Mouse (Mus musculus): Measurements from ENCODE around the gene Cbx1. TPM values are rescaled to one million over a fixed set of nuclear protein-coding genes. Genes with fewer than 3 reads are reported as not detected.
"Not testable (repeated sequence)": the region's sequence is repeated elsewhere in the genome, so short reads cannot be mapped to it uniquely, and the experiment has no call there.

Cbx1 gene
- total RNA-seq, 2 experiments from 2014 or later, result 33.3 to 34.3 TPM

DNA sequence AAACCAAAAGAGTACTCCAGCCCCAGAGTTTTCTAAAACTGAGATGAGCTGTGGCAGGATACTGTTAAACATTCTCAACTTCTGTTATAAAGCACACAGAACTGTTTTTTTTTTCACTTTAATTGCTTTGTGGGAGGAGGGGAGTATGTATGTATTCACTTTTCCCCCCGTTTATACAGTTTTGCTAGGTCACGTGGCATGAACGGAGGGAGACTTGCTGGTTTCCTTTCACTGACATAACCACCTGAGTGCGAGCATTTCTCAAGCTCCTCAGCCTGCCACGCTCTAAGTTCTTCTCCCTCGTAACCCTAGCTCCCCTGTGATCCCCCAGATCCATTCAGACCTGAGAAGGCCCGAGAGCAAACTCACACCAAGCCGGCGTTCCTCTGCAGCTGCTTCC, 16.5 kb upstream of the Cbx1 start:
- intact Hi-C loops (cut with DNase I), result no loop called here
- no peak for DNase-seq

DNA sequence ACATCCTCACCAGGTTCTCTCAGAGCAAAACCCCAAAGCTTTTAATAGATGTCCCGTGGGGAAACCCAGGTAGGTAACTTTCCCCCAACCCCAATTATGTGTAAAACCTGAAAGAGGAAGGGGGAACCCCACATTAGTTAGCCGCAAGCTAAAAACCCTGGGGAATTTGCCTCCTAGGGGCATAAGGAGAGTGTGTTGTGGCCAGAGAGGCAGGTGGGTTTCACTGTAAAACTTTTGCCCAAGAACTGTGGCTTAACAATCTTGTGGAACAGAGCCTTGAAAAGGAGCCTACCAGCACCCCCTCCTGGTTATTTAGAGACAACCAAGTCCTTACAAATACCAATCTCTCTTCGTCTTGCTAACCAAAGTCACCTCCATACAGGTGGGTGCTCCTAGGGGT, 14.4 kb upstream of the Cbx1 start:
- intact Hi-C loops (cut with DNase I), result no loop called here
- DNase-seq, result no peak

- DNase-seq, result no peak
- intact Hi-C loops (cut with DNase I), result no loop called here
Measured at GRCm38 (mm10) chr11:96775063-96775462, 13.9 kb upstream of the Cbx1 start.

- no peak for DNase-seq
- intact Hi-C loops (cut with DNase I), result no loop called here
Measured at GRCm38 (mm10) chr11:96775665-96776064, 13.3 kb upstream of the Cbx1 start.

DNA sequence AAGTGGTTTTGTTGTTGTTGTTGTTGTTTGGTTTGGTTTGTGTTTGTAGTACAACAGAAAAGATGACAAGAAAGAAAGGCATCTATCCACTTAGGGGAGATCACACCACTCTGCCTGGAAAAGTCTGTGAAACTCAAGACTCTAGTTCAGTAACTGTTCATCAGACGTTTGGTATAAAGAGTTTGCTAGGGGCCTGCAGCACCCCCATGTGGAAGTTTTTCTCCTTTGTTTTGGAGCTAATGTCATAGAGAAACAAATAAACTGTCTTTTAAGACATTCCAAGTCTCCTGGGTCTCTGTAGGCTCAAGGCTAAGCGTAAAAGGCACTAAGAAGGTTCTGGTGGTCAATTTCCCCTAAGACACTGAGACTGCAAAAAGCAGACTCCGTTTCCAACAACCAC, 12.9 kb upstream of the Cbx1 start:
- intact Hi-C loops (cut with DNase I), result no loop called here
- no peak for DNase-seq

GRCm38 (mm10) chr11:96776968-96777962, 11.7 kb upstream of the Cbx1 start, which contains the start of gene Snx11:
TSS of gene Snx11 (minus strand) at chr11:96777559.
- peak; percentile 99 to 100 for DNase-seq
- intact Hi-C loops (cut with DNase I), result no loop called here

DNA sequence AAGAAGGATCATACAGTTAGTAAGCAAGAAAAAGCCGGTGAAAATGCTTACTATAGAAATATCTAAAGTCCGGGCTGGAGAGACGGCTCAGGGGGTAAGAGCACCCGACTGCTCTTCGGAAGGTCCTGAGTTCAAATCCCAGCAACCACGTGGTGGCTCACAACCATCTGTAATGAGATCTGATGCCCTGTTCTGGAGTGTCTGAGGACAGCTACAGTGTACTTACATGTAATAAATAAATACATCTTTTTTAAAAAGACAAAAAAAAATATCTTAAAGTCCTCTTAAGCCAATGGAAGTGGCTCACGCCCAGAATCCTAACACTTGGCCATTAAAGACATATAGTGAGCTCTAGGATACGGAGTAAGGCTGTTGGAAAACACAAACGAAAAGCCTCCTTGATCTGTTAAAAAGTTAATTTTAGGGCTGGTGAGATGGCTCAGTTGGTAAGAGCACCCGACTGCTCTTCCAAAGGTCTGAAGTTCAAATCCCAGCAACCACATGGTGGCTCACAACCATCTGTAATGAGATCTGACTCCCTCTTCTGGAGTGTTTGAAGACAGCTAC, 10.8 kb upstream of the Cbx1 start:
- intact Hi-C loops (cut with DNase I); DNase-seq: not testable (repeated sequence)

DNA sequence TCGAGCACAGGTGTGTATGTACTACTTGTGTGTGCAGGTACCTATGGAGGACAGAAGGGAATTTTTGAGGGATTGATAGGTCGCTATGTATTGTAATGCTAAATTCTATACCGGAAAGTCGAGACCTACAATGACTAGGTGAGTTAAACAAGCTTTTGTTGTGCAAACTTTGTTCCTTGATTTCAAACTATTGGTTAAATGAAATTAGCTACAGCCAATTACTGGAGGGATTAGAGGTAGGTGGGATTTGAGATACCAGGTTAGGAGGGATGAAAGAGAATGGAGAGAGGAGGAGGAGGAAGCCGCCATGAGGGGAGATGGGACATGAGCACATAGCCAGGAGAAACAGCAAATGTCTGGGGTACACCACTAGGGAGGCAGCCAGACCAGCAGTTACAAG, 8.6 kb upstream of the Cbx1 start:
- no peak for DNase-seq
- intact Hi-C loops (cut with DNase I), result no loop called here

DNA sequence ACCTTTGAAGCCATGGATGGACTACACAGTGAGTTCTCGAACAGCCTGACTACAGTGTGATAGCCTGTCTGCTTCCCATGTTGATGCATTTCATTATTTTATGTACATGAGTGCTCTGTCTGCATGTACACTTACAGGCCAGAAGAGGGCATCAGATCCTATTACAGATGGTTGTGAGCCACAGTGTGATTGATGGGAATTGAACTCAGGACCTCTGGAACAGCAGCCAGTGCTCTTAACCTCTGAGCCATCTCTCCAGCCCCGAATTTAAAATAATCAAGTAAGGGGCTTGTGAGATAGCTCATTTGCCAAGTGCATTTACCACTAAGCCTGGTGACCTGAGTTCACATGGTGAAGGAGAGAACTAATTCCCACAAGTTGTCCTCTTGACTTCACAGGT, 7.5 kb upstream of the Cbx1 start:
- DNase-seq, result no peak

GRCm38 (mm10) chr11:96784847-96785246, 4.1 kb upstream of the Cbx1 start:
- DNase-seq, result peak; percentile 58 to 59
- intact Hi-C loops (cut with DNase I), result not testable (repeated sequence)

More for the DNA sequence above, 7.5 kb upstream of the Cbx1 start:
- intact Hi-C loops (cut with DNase I), result no loop called here

DNA sequence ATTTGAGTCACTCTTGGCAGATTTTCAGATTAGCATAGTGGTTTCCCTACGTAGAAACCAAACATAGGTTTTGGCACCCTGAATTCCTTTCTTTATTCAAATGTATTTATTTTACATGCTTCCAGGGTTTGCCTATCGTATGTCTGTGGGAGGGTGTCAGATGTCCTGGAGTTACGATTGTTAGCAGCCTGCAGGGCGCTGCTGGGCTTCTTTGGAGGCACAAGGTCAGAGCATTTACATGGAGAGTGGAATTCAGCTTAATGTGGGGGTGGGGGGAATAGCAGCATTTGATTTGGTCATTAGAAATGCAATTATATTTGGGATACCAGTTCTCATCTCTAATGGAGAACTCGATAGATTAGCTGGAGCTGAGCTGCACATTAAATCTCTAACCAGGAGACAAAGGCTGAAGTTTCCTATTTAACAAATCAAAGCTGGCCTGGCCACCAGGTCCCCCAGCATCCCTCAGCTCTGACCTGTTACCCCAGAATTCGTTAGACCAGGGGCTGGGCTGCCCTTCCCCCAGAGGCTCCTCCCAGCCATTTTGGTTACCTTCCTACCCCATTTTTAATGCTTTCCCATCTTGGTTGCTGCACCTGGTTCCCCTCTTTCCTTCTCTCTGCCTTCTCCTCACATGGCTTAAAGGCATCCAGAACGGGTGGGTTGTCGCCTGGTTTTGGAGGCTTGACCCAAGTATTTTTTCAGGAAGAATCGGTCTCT, 2.0 kb upstream of the Cbx1 start:
- DNase-seq, result no peak
- intact Hi-C loops (cut with DNase I), result no loop called here

GRCm38 (mm10) chr11:96789990-96790389, 1.1 kb downstream of the Cbx1 start:
- no peak for DNase-seq
- intact Hi-C loops (cut with DNase I), result no loop called here

DNA sequence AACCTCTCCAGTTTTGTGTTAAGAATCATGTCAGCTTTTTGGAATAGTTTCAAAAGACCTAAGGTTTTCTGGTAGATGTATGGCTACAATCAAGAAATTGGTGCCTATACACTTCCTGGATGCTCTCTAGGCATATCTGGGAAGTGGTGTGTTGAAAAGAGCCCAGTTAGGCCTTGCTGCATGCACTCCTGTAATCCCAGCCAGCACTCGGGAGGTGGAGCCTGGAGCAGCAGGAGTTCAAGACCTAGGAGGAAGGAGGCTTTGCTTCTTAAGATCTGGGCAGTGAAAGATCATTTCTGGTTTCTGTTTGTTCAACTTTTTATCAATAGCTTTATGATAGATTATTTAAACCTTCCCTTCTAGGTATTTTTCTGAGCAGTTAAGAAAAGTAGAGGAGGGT, 1.8 kb downstream of the Cbx1 start:
- intact Hi-C loops (cut with DNase I), result no loop called here
- no peak for DNase-seq

- no peak for DNase-seq
- intact Hi-C loops (cut with DNase I), result no loop called here
Measured at GRCm38 (mm10) chr11:96795491-96795890, 6.6 kb downstream of the Cbx1 start.

DNA sequence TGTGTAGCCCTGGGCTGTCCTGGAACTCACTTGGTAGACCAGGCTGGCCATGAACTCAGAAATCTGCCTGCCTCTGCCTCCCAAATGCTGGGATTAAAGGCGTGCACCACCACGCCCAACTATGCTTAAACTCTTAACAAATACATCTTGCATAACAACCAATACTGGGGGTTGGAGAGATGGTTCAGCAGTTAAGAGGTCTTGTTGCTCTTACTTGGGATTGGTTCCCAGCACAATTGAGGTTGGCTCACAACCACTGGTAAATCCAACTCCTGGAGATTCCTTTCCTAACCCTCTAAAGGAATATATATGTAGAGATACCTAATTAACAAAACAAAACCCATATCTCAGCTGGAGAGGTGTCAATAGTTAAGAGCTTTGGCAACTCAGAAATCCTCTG, 7.2 kb downstream of the Cbx1 start:
- intact Hi-C loops (cut with DNase I), result no loop called here
- no peak for DNase-seq

- no peak for DNase-seq
- intact Hi-C loops (cut with DNase I), result no loop called here
Measured at GRCm38 (mm10) chr11:96796586-96796985, 7.7 kb downstream of the Cbx1 start.

GRCm38 (mm10) chr11:96799511-96799910, 10.6 kb downstream of the Cbx1 start:
- intact Hi-C loops (cut with DNase I), result no loop called here
- DNase-seq, result no peak

DNA sequence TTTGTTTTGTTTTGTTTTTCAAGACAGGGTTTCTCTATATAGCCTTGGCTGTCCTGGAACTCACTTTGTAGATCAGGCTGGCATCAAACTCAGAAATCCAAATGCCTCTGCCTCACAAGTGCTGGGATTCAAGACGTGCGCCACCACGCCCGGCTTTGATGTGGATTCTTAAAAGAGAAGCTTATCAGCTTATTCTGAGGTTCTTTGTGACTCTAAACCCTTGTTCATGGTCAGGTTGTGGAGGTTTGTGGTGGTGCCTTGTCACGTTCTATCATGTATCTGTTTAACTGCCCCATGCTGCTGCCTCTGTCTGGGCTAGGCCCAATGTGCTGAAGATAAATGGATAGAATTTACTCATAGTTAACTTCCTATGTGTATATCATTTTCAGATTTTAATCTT, 16.7 kb downstream of the Cbx1 start:
- intact Hi-C loops (cut with DNase I), result no loop called here
- DNase-seq, result no peak

GRCm38 (mm10) chr11:96808066-96808465, 19.1 kb downstream of the Cbx1 start:
- intact Hi-C loops (cut with DNase I), result no loop called here

GRCm38 (mm10) chr11:96809562-96810235, 20.8 kb downstream of the Cbx1 start:
- intact Hi-C loops (cut with DNase I), result no loop called here

More at GRCm38 (mm10) chr11:96808066-96808465, 19.1 kb downstream of the Cbx1 start:
- DNase-seq, result no peak

GRCm38 (mm10) chr11:96811188-96811587, 22.3 kb downstream of the Cbx1 start:
- not testable (repeated sequence) for DNase-seq

More at GRCm38 (mm10) chr11:96809562-96810235, 20.8 kb downstream of the Cbx1 start:
- no peak for DNase-seq

More at GRCm38 (mm10) chr11:96811188-96811587, 22.3 kb downstream of the Cbx1 start:
- intact Hi-C loops (cut with DNase I), result not testable (repeated sequence)
